Mouse (Mus musculus) colon, adult 2 months (tissue): Measurements from ENCODE around the gene Tdpoz5. TPM values are rescaled to one million over a fixed set of nuclear protein-coding genes. Genes with fewer than 3 reads are reported as not detected.

Experiments
- polyA plus RNA-seq: library from polyadenylated mRNA; depleted of rRNA; stranded (reverse); fragments of >200 nt; gene quantifications from 2 replicates; pipeline ENCODE4 v1.2.3, GENCODE M21; 2012; rRNA removed

Gene Tdpoz5
- polyA plus RNA-seq, result not detected in 2 replicates

DNA sequence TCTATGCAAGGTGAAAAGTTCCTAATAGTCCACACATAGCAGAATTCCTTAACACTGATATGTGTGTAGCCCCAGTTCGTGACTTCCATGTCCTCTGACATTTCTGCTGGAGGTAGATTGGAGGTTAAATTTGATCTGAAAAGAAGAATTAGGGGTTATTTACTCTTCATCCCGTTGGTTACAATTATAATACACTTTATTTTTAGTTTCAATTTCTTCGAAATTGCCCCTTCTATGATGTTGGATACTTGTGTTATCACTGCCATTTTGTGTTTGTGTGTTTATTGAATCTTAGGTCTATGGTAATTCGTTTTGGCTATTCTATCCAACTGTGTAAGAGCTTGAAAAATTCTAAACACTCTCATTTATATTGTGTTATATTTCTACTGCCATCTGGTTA is at the start of gene Tdpoz5:
TSS of gene Tdpoz5 (minus strand) at position 101 of the 400 bp plus-strand sequence.

GRCm38 (mm10) chr3:93943443-93943842 is 17.7 kb downstream of the Tdpoz5 start, which contains the start of gene Gm9117:
TSS of gene Gm9117 (minus strand) at chr3:93943543.

Other genes starting within 250 kb of the Tdpoz5 start
- gene Gm5773, start 188.3 kb downstream of the Tdpoz5 start, polyA plus RNA-seq, result not detected in 2 replicates
- gene Tdpoz4, start 164.9 kb downstream of the Tdpoz5 start, polyA plus RNA-seq, result not detected in 2 replicates
- not detected in 2 replicates for gene Tdpoz3, start 135.3 kb downstream of the Tdpoz5 start, polyA plus RNA-seq
- 0.17 TPM in 1 of 2 replicates, not detected in the other for gene Gm9117, start 17.8 kb downstream of the Tdpoz5 start, polyA plus RNA-seq
- not detected in 2 replicates for gene Gm9125, start 93.6 kb upstream of the Tdpoz5 start, polyA plus RNA-seq
- gene Gm10697, start 111.3 kb upstream of the Tdpoz5 start, polyA plus RNA-seq, result not detected in 2 replicates
- gene Gm10696, start 216.9 kb upstream of the Tdpoz5 start, polyA plus RNA-seq, result not detected in 2 replicates
- gene Gm5286, start 235.4 kb upstream of the Tdpoz5 start, polyA plus RNA-seq, result not detected in 2 replicates